Mouse (Mus musculus) lung, postnatal 10 days (tissue): ENCODE measurements around the gene Rad21l.
"Not testable (repeated sequence)": the region's sequence is repeated elsewhere in the genome, so short reads cannot be mapped to it uniquely, and the experiment has no call there.

Source experiments
- DNase-seq: peaks from one replicate; pipeline ENCODE4 v3.0.0; 2021

Gene Rad21l

GRCm38 (mm10) chr2:151628011-151628410 lies 40.3 kb downstream of the Rad21l start:
- no peak for DNase-seq

- DNase-seq = no peak
Measured at GRCm38 (mm10) chr2:151626296-151626695, 42.0 kb downstream of the Rad21l start.

- DNase-seq = no peak
Measured at GRCm38 (mm10) chr2:151623776-151624175, 44.6 kb downstream of the Rad21l start.

GRCm38 (mm10) chr2:151616551-151617329 lies 51.6 kb downstream of the Rad21l start:
- peak; percentile 28 for DNase-seq

GRCm38 (mm10) chr2:151615779-151616178 lies 52.6 kb downstream of the Rad21l start:
- not testable (repeated sequence) for DNase-seq

- peak; percentile 24 for DNase-seq
Measured at GRCm38 (mm10) chr2:151609974-151610373, 58.4 kb downstream of the Rad21l start.

- DNase-seq = no peak
Measured at GRCm38 (mm10) chr2:151608435-151608834, 59.9 kb downstream of the Rad21l start.

GRCm38 (mm10) chr2:151605437-151605987 lies 62.8 kb downstream of the Rad21l start:
- DNase-seq = peak; percentile 57

- peak; percentile 41 for DNase-seq
Measured at GRCm38 (mm10) chr2:151603630-151604029, 64.7 kb downstream of the Rad21l start.

- peak; percentile 27 for DNase-seq
Measured at GRCm38 (mm10) chr2:151602106-151602505, 66.2 kb downstream of the Rad21l start.

GRCm38 (mm10) chr2:151598068-151598467 lies 70.3 kb downstream of the Rad21l start:
- no peak for DNase-seq
